Mouse (Mus musculus): ENCODE measurements around the gene Siva1. TPM values are rescaled to one million over a fixed set of nuclear protein-coding genes. Genes with fewer than 3 reads are reported as not detected.

Siva1 gene
- polyA plus RNA-seq, 1 experiment from 2014 or later = 230 TPM

DNA sequence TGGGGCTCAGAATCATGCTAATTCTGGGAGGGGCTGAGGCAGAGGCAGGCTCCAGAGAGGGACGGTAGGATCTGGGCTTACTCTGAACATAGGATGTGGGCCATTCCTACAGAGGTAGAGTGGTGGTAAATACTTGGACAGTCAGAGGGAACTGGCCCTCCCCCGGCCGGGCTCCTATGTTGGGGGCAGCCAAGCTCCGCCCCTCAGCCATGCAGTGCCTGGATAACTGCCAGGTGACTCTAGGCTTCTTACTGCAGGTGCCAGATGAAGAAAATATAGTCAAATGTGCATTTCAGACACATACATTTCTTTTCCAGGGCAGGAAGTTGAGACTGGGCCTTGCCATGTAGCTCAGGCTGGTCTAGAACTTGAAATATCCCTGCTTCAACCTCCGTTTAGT, 32.6 kb downstream of the Siva1 start:
- no peak overlapping the region for H3K4me3 ChIP-seq (ENCODE audit: low read depth, low read length)
- ATAC-seq (ENCODE audit: low FRiP score) = no peak
- no peaks in the 10 kb centered on the region for H3K9me3 ChIP-seq (ENCODE audit: control insufficient read depth, low read length)
- H3K27ac ChIP-seq (ENCODE audit: low read depth, low read length) = no peak overlapping the region
- peaks cover 25% of the 10 kb centered on the region for H3K27me3 ChIP-seq (ENCODE audit: control insufficient read depth, insufficient read depth, low read length)
- peaks cover 32% of the 10 kb centered on the region for H3K4me1 ChIP-seq (ENCODE audit: control insufficient read depth, insufficient read depth, low read length)
- DNase-seq (ENCODE audit: low spot score, missing footprints) = no peak
- 71% methylated on average over 5 of the region's 5 CpGs for WGBS
- no peak overlapping the region for H3K4me2 ChIP-seq
- H3K9ac ChIP-seq (ENCODE audit: low read length) = no peak overlapping the region
- no peaks in the 10 kb centered on the region for H3K36me3 ChIP-seq (ENCODE audit: control insufficient read depth, insufficient read depth, low read length)

DNA sequence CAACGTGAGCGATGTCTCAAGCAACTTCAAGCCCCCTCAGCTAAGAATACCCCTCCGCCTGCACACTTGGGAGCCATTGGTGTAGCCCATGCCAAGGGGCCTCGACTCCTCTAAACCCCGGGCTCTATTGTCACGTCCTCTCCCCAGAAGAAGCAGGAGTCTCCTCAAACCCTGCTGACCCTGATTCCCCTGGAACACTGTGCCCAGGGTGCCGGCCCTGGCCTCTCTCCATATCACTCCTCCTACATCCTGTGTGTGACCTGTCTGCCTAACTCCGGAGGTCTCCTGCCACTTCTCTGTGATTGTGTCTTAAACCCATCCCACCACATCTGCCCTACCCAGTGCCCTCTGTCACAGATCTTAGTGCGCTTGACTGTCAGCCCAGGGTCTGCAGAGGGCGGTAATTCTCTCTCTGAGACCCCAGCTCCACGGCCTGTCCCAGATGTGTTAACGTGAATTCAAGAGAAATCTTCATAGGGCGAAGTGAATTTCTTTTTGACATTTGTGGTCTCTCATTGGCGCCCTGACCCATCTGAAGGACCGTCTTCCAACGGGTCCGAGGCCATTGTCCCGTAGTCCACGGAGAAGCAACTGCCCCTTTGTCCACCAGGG, 33.6 kb downstream of the Siva1 start:
- Histone ChIP-seq H3K36me3 (ENCODE audit: control insufficient read depth, insufficient read depth, low read length) (no peaks in the 10 kb centered on the region), H3K4me1 (ENCODE audit: control insufficient read depth, insufficient read depth, low read length) (peaks cover 23% of the 10 kb centered on the region), H3K9ac (ENCODE audit: low read length) (peak overlapping the region; percentile 74), H3K4me2 (peak overlapping the region; percentile 85), H3K4me3 (ENCODE audit: low read depth, low read length) (peak overlapping the region; percentile 55), H3K27me3 (ENCODE audit: control insufficient read depth, insufficient read depth, low read length) (peaks cover 25% of the 10 kb centered on the region), H3K9me3 (ENCODE audit: control insufficient read depth, low read length) (no peaks in the 10 kb centered on the region), H3K27ac (ENCODE audit: low read depth, low read length) (no peak overlapping the region)
- DNase-seq (ENCODE audit: low spot score, missing footprints) = peak; percentile 98
- 19% methylated on average over 19 of the region's 19 CpGs for WGBS
- peak; percentile 3; the same call in 1 of the 2 replicates for ATAC-seq (ENCODE audit: low FRiP score)

DNA sequence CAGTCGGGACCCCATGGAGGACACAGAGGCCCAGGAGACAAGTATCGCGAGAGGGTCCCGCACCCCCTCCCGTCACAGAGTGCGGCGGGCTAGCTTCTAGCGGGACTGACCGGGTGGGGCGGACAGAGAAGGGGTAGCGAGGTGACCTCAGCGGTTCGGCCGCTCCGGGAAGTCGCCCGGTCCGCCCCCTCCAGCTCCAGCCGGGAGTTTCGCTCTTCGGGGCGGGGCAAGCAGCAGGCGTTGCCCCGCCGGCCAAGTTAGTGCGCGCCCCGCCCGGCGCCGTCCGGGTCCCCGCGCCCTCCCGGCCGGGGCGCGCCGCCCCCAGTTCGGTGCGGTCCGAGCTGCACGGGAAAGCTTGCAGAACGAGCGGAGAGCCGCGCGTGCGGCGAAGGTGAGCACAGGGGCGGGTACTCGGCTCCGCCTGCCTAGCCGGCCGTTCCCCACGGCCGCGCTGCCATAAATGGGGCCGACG, 34.1 kb downstream of the Siva1 start, which contains the start of gene Zbtb42:
Zbtb42 (plus strand) TSS at position 274 of the 472 bp plus-strand sequence.
- no peaks in the 10 kb centered on the region for H3K9me3 ChIP-seq (ENCODE audit: control insufficient read depth, low read length)
- peak; percentile 65 for ATAC-seq (ENCODE audit: low FRiP score)
- under 1% methylated on average over 58 of the region's 60 CpGs for WGBS
- H3K4me1 ChIP-seq (ENCODE audit: control insufficient read depth, insufficient read depth, low read length) = peaks cover 21% of the 10 kb centered on the region
- peak within 1 kb of the TSS; percentile 3 for H3K27ac ChIP-seq (ENCODE audit: low read depth, low read length)
- peak within 1 kb of the TSS; percentile 85 for H3K4me2 ChIP-seq
- H3K27me3 ChIP-seq (ENCODE audit: control insufficient read depth, insufficient read depth, low read length) = peaks cover 25% of the 10 kb centered on the region
- no peak for DNase-seq (ENCODE audit: low spot score, missing footprints)
- H3K4me3 ChIP-seq (ENCODE audit: low read depth, low read length) = peak within 1 kb of the TSS; percentile 55
- no peaks in the 10 kb centered on the region for H3K36me3 ChIP-seq (ENCODE audit: control insufficient read depth, insufficient read depth, low read length)
- peak within 1 kb of the TSS; percentile 74 for H3K9ac ChIP-seq (ENCODE audit: low read length)

DNA sequence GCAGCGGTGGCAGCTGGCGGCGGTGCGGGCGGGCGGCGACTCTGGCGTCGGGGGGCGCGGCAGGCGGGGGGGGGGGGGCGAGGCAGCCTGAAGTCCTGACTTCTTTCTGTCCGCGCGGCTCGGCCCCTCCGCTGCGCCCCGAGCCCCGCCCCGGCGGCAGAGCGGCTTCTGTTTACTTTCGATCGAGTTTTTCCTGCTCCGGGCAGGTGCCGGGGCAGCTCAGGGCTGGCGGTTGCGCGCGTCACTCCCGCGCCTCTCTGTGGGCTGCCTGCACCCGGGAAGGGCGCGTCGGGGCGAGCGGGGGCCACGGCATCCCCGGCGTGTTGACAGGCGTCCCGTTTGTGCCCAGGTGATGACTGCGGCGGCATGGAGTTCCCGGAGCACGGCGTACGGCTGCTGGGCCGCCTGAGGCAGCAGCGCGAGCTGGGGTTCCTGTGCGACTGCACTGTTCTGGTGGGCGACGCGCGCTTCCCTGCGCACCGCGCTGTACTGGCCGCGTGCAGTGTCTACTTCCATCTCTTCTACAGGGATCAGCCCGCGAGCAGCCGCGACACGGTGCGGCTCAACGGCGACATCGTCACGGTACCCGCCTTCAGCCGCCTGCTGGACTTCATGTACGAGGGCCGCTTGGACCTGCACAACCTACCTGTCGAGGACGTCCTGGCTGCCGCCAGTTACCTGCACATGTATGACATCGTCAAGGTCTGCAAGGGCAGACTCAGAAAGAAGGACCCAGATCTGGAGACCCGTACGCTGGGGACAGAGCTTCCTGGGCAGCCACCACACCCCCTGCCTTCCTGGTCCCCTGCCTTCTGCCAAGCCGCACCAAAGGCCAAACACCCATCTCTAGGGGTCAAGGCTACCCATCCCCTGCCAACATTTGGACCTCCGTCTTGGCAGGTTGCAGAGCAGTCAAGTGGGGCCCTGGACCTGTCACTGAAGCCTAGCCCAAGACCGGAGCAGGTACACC, 34.8 kb downstream of the Siva1 start:
- Histone ChIP-seq H3K4me1 (ENCODE audit: control insufficient read depth, insufficient read depth, low read length) (peaks cover 21% of the 10 kb centered on the region), H3K36me3 (ENCODE audit: control insufficient read depth, insufficient read depth, low read length) (no peaks in the 10 kb centered on the region), H3K27ac (ENCODE audit: low read depth, low read length) (peak overlapping the region; percentile 3; the same call in 1 of the 2 replicates), H3K27me3 (ENCODE audit: control insufficient read depth, insufficient read depth, low read length) (peaks cover 25% of the 10 kb centered on the region), H3K9ac (ENCODE audit: low read length) (peak overlapping the region; percentile 74), H3K9me3 (ENCODE audit: control insufficient read depth, low read length) (no peaks in the 10 kb centered on the region), H3K4me2 (peak overlapping the region; percentile 85), H3K4me3 (ENCODE audit: low read depth, low read length) (peak overlapping the region; percentile 55)
- ATAC-seq (ENCODE audit: low FRiP score) (peak; percentile 19), DNase-seq (ENCODE audit: low spot score, missing footprints) (peak; percentile 92)
- 4% methylated on average over 75 of the region's 87 CpGs for WGBS

DNA sequence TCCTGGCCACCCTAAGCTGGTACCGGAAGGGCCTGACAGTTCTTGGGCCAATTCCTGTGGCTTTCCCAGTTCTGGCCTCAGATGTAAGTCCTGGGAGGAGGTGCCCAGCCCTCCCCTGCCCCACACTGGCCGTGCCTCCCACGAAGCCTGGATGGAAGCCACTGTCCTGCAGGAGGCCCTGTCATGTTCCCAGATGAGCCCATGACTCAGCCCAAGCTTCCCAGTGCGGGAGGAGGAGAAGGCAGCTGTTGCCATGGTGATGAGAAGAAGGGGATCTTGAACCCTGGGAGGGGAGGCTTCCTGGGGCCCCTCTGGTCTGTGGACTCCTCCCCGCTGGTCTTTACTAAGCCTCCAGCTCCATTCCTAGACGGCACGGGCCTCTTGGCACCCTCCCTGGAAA, 38.9 kb downstream of the Siva1 start:
- no peak overlapping the region for H3K4me3 ChIP-seq (ENCODE audit: low read depth, low read length)
- WGBS = 42% methylated on average over 7 of the region's 7 CpGs
- H3K9ac ChIP-seq (ENCODE audit: low read length) = no peak overlapping the region
- no peak overlapping the region for H3K4me2 ChIP-seq
- DNase-seq (ENCODE audit: low spot score, missing footprints) (no peak), ATAC-seq (ENCODE audit: low FRiP score) (no peak)
- no peaks in the 10 kb centered on the region for H3K36me3 ChIP-seq (ENCODE audit: control insufficient read depth, insufficient read depth, low read length)
- no peak overlapping the region for H3K27ac ChIP-seq (ENCODE audit: low read depth, low read length)
- H3K4me1 ChIP-seq (ENCODE audit: control insufficient read depth, insufficient read depth, low read length) = peaks cover 8% of the 10 kb centered on the region; the same call in 1 of the 2 replicates
- H3K27me3 ChIP-seq (ENCODE audit: control insufficient read depth, insufficient read depth, low read length) = peaks cover 17% of the 10 kb centered on the region
- no peaks in the 10 kb centered on the region for H3K9me3 ChIP-seq (ENCODE audit: control insufficient read depth, low read length)

DNA sequence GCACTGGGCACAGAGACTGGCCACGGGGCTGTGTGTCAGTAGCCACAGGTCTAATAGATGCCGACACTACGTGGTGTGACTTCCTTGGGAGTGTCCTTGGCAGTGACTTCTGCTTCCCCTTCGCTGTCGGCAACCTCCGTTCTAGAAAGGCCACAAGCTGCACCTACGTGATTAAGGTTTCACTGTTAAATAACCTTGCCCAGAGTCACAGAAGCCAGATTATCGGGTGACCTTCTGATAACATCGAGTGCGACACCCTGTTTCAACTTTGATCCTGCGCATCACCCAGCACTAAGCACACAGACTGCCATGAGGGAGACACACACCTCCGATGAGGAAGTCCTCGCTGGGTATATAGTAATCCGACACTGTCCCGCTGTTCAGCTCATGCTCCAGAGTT, 44.0 kb downstream of the Siva1 start:
- no peaks in the 10 kb centered on the region for H3K9me3 ChIP-seq (ENCODE audit: control insufficient read depth, low read length)
- H3K4me3 ChIP-seq (ENCODE audit: low read depth, low read length) = no peak overlapping the region
- H3K4me2 ChIP-seq = no peak overlapping the region
- H3K36me3 ChIP-seq (ENCODE audit: control insufficient read depth, insufficient read depth, low read length) = no peaks in the 10 kb centered on the region
- ATAC-seq (ENCODE audit: low FRiP score) (no peak), DNase-seq (ENCODE audit: low spot score, missing footprints) (no peak)
- no peak overlapping the region for H3K9ac ChIP-seq (ENCODE audit: low read length)
- no peak overlapping the region for H3K27ac ChIP-seq (ENCODE audit: low read depth, low read length)
- 84% methylated on average over 15 of the region's 15 CpGs for WGBS
- peaks cover 7% of the 10 kb centered on the region for H3K4me1 ChIP-seq (ENCODE audit: control insufficient read depth, insufficient read depth, low read length)
- no peaks in the 10 kb centered on the region for H3K27me3 ChIP-seq (ENCODE audit: control insufficient read depth, insufficient read depth, low read length)

DNA sequence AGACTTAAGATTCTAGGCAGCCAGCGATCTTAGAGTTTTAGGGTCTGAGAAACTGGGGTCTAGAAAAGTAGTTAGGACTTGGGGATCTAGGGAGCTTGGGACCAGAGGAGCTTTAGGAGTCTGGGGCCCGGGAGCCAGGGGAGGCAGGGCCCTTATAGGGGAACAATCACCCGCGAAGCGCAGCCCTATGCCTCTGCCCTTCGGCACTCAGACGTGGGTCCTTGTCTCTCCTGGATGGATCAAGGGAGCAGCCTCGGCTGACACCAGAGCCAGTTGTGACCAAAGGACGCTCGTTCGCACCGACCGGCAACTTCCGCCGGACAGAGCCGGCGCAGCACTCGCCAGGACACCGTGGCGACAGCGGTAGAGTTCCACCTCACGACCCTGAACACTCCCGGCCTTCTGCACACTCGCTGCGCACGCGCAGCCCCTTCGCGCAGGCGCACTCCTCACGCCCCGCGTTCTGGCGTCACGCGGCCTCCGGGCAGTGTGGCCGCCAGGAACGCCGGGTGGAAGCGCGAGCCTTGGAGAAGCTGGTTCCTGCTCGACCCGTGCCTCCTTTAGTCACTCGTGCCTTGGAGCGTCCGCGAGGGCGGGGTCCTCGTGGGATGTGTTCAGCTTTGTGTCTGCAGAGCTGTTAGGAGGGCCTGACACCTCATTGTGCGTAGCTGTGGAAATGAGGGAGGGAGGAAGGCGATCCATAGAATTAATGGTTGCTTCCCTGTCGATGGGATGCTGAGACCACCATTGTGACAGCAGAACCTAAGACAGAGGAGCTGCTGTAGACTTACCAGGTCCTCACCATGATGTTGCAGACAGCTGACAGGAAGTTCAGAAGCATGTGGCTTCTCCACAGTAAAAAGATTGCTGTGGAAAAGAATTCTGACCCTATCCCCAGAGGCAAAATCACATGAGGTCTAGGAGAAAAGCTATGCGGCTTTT, 49.0 kb downstream of the Siva1 start:
- no peaks in the 10 kb centered on the region for H3K36me3 ChIP-seq (ENCODE audit: control insufficient read depth, insufficient read depth, low read length)
- 3% methylated on average over 54 of the region's 54 CpGs for WGBS
- peak overlapping the region; percentile 96 for H3K4me2 ChIP-seq
- peak overlapping the region; percentile 62; the same call in 1 of the 2 replicates for H3K27ac ChIP-seq (ENCODE audit: low read depth, low read length)
- H3K9ac ChIP-seq (ENCODE audit: low read length) = peak overlapping the region; percentile 94
- no peaks in the 10 kb centered on the region for H3K9me3 ChIP-seq (ENCODE audit: control insufficient read depth, low read length)
- peak overlapping the region; percentile 69 for H3K4me3 ChIP-seq (ENCODE audit: low read depth, low read length)
- DNase-seq (ENCODE audit: low spot score, missing footprints) (peak; percentile 100), ATAC-seq (ENCODE audit: low FRiP score) (peak; percentile 96)
- no peaks in the 10 kb centered on the region for H3K27me3 ChIP-seq (ENCODE audit: control insufficient read depth, insufficient read depth, low read length)
- peaks cover 12% of the 10 kb centered on the region for H3K4me1 ChIP-seq (ENCODE audit: control insufficient read depth, insufficient read depth, low read length)

DNA sequence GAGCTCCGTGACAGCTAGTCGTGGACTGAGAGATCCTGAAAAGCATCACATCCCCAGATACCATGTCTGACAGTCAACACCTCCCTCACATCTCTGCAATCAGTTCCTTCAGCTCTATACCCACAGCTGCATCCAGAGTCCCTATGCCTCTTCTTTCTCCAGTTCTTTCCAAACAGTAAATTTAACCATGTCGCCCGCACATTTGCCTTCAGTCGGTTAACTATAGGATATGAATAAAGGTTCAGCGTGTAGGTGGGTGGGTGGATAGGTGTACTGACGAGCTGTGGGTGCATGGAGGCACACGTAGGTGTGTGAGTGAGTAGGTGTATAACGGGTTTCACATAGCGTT, 49.6 kb downstream of the Siva1 start:
- Histone ChIP-seq H3K9me3 (ENCODE audit: control insufficient read depth, low read length) (no peaks in the 10 kb centered on the region), H3K4me2 (peak overlapping the region; percentile 96), H3K27ac (ENCODE audit: low read depth, low read length) (no peak overlapping the region; the same call in 1 of the 2 replicates), H3K36me3 (ENCODE audit: control insufficient read depth, insufficient read depth, low read length) (no peaks in the 10 kb centered on the region), H3K4me3 (ENCODE audit: low read depth, low read length) (peak overlapping the region; percentile 69), H3K27me3 (ENCODE audit: control insufficient read depth, insufficient read depth, low read length) (no peaks in the 10 kb centered on the region), H3K9ac (ENCODE audit: low read length) (peak overlapping the region; percentile 94), H3K4me1 (ENCODE audit: control insufficient read depth, insufficient read depth, low read length) (peaks cover 12% of the 10 kb centered on the region)
- 84% methylated on average over 10 of the region's 10 CpGs for WGBS
- no peak for ATAC-seq (ENCODE audit: low FRiP score)
- no peak for DNase-seq (ENCODE audit: low spot score, missing footprints)
